Mouse (Mus musculus) C2C12 (cell line): ENCODE measurements around the gene Dcbld1.

ENCODE experiments used
- CEBPB ChIP-seq: IDR thresholded peaks from one replicate; pipeline ENCODE4 v1.6.1; 2011; ENCODE audit warnings: low read depth, mild to moderate bottlenecking, control low read depth, moderate library complexity
- CTCF ChIP-seq: IDR thresholded peaks from one replicate; pipeline ENCODE4 v1.5.1; 2011; ENCODE audit not compliant: control insufficient read depth, insufficient read depth, insufficient read length
- FOSL1 ChIP-seq: IDR thresholded peaks from one replicate; pipeline ENCODE4 v1.8.0; 2011; ENCODE audit warnings: mild to moderate bottlenecking, low read length; ENCODE audit not compliant: poor library complexity, insufficient read depth, severe bottlenecking
- MAX ChIP-seq: IDR thresholded peaks from one replicate; pipeline ENCODE4 v1.6.1; 2011; ENCODE audit warnings: mild to moderate bottlenecking, control low read depth
- MYOG ChIP-seq: IDR thresholded peaks from one replicate; pipeline ENCODE4 v1.6.1; 2011; ENCODE audit not compliant: control insufficient read depth, insufficient read length; ENCODE audit errors: extremely low read depth
- USF1 ChIP-seq: IDR thresholded peaks from one replicate; pipeline ENCODE4 v1.6.1; 2011; ENCODE audit warnings: low read depth, mild to moderate bottlenecking, control low read depth, moderate library complexity

DNA sequence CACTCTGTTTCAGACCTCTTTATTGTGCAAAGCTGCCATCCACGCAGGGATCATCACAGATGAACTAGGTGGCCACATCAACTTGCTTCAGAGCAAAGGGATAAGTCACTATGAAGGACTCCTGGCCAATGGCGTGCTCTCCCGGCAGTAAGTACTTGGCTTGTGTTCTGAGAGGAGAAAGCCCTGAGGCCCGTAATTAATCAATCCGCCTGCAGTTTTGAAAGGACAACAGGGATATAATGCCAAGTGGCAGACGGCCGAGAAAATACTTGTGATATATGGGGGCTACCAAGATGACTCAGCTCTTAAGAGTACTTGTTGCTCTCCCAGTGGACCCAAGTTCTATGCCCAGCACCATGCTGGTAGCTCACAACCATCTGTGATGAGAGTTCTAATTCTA is 71.2 kb downstream of the Dcbld1 start:
- TF ChIP-seq MYOG: no peak
- TF ChIP-seq CTCF: no peak
- TF ChIP-seq USF1: no peak
- no peak for TF ChIP-seq FOSL1
- no peak for TF ChIP-seq MAX
- no peak for TF ChIP-seq CEBPB
